Mouse (Mus musculus): Measurements from ENCODE around the gene Btg2.

Btg2 gene

GRCm38 (mm10) chr1:134078802-134079476 is at the start of gene Btg2:
TSS of gene Btg2 (minus strand) at chr1:134079120.
- peak; percentile 97 for DNase-seq (ENCODE audit: low spot score)

- DNase-seq (ENCODE audit: low spot score): no peak
Observed at GRCm38 (mm10) chr1:134122195-134122594, 43.3 kb upstream of the Btg2 start.

DNA sequence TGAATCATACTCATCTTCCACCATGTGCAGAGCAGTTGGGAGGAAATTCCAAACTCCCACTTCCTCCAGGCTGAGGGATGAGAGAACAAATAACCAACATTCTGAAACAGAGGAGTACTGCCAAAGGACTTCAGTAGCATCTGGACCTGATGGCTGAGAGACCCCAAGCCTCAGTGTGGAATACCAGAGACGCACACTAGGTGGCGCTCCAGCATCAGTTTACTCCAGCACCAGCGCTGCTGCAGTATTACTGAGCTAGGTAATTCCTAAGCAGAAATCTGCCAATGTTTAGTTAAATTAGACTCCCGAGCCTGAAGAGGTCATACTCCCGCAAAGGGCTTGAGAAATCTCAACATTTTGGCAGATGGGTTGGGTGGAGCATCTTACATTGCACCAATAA is 41.3 kb upstream of the Btg2 start:
- peak; percentile 71 for DNase-seq (ENCODE audit: low spot score)

- DNase-seq (ENCODE audit: low spot score): no peak
Observed at GRCm38 (mm10) chr1:134117110-134117509, 38.2 kb upstream of the Btg2 start.

GRCm38 (mm10) chr1:134115424-134115823 is 36.5 kb upstream of the Btg2 start:
- DNase-seq (ENCODE audit: low spot score): no peak

- DNase-seq (ENCODE audit: low spot score): no peak
Observed at GRCm38 (mm10) chr1:134114730-134115129, 35.8 kb upstream of the Btg2 start.

- no peak for DNase-seq (ENCODE audit: low spot score)
Observed at GRCm38 (mm10) chr1:134114018-134114417, 35.1 kb upstream of the Btg2 start.

DNA sequence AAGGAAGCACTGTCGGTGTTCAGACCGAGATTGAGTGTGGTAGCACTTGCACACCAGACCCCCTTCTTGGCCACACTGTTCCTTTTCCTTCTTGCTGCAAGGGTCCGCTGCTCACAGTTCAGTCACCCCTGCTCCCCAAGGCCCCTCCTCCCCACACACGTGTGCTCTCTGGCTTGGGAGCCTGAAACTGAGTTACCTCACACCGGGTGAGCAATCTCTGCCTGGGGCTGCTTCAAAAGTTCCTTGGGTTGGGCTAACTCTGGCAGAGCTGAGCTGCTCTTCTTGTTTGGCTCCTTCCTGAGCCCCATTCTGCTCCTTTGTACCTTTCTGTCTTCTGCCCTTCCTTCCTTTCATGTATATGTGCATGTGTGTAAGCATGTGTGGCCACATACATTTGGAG is 34.6 kb upstream of the Btg2 start:
- no peak for DNase-seq (ENCODE audit: low spot score)

DNA sequence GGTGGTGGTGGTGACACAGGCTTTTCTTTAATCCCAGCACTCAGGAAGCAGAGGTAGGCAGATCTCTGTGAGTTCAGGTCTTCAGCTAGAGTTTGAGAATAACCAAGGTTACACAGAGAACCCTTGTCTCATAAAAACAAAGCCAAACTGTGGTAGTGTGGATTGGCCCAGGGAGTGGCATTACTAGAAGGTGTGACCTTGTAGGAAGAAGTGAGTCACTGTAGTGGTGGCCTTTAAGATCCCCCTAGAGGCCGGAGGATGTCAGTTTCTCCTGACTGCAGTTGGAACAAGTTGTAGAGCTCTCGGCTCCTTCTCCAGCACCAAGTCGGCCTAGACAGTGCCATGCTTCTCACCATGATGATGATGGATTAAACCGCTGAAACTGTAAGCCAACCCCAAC is 32.1 kb upstream of the Btg2 start, which contains the start of gene Chit1:
Gene Chit1 (plus strand): TSS at position 264 of the 400 bp plus-strand sequence.
- DNase-seq (ENCODE audit: low spot score): no peak

GRCm38 (mm10) chr1:134110449-134110848 is 31.5 kb upstream of the Btg2 start:
- DNase-seq (ENCODE audit: low spot score): no peak

GRCm38 (mm10) chr1:134110015-134110414 is 31.1 kb upstream of the Btg2 start:
- no peak for DNase-seq (ENCODE audit: low spot score)

- DNase-seq (ENCODE audit: low spot score): no peak
Observed at GRCm38 (mm10) chr1:134107777-134108176, 28.9 kb upstream of the Btg2 start.

DNA sequence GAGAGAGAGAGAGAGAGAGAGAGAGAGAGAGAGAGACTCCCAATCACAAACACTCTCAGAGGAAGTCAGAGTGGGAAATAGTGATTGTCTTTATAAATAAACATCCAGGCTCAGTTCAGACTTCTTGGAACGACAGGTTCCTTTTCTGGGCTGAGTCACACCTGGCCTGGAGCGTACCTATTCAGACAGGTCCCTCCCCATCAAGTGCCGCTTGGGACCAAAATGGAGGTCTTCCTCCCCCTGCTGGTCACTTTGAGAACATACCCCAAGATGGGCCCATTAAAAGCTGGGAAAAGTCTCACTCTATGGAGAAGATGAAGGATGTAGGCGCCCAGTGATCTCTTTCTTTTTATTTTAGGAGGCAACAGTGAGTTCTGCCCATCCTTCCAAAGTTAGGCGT is 27.8 kb upstream of the Btg2 start:
- DNase-seq (ENCODE audit: low spot score): peak; percentile 83

GRCm38 (mm10) chr1:134105764-134106430 is 27.0 kb upstream of the Btg2 start:
- peak; percentile 61 for DNase-seq (ENCODE audit: low spot score)

DNA sequence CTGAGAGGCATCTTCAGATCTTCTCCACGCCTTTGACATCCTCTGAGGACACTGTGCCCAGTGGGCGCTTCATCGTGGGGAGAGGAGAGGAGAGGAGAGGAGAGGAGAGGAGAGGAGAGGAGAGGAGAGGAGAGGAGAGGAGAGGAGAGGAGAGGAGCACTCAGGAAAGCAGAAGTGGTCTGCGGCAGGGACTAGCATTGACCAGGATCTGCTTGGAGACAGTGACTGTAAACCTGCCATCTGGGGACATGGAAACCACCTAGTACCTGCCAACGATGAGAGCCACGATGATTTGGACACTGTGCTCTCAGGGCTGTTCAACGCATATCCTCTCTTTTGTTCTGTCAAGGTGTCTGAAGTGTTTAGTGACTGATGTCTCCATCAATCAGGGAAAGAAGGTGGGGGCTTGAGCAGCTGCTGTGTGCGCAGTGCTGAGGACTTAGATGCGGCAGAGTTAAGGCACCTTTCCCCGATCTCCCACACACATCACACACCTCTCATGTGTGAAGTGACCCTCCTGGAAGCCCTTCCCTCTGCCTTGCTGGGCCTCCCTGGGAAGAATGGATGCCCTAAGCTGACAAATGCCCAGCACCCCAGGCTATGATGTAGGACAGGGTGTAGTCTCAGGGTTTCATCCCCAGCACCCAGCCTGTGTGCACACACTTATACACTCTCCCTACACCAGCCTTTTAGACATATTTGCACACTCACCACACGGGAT is 26.3 kb upstream of the Btg2 start:
- DNase-seq (ENCODE audit: low spot score): no peak

DNA sequence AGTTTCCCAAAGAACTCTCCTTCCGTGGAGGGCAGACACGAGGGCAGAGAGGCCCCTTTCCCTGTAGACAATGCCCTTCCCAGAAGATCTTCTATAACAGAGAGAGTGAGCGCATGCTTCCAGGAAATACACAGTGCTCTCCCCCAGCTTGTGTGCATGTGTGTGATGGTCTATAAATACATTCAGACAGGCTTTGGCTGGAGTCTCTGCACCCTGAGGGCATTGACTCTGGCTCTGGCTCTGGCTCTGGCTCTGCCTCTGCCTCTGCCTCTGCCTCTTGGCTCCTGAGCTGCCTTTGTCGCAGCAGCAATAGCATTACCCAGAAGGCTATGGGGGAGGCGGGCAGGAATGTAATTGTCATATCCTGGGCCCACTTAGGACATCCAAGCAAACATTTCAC is 24.9 kb upstream of the Btg2 start:
- no peak for DNase-seq (ENCODE audit: low spot score)

DNA sequence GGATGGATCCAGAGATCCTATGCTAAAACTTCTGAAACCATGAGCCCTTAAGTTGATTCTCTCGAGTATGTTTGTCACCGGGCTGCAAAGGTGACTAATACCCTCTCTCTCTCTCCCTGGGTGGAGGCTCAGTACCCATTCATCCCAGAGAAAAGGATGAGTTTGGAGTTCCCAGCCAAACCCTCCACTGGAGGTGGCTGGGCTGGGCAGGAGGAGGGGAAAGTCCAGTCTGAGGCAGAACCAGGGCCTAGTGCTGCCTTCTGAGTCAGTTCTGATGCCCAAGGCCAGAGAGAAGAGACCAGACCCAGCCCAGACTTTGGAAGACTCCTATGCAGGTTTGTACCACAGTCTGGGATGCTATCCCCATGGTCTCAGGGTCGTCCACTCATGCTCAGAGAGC is 22.7 kb upstream of the Btg2 start:
- no peak for DNase-seq (ENCODE audit: low spot score)

GRCm38 (mm10) chr1:134100928-134101327 is 22.0 kb upstream of the Btg2 start:
- no peak for DNase-seq (ENCODE audit: low spot score)

DNA sequence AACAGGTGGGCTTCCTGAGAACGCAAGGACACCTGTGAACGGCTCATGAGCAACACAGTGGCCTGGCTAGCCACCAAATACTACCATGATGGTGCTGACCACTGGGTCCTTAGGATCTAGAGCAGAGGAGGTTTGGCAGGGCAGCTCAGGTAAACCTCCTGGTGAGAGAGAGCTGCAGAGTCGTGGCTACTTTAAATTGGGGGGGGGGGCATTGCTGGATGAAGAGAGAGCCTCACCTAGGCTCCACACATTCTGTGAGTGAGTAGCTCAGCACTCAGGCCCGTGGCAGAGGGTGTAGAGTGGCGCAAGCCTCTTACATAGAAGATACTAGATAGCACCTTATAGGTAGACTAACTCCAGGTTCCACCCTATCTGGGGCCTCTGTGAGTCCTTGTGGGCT is 21.5 kb upstream of the Btg2 start:
- DNase-seq (ENCODE audit: low spot score): no peak

GRCm38 (mm10) chr1:134099516-134100235 is 20.8 kb upstream of the Btg2 start:
- DNase-seq (ENCODE audit: low spot score): no peak

DNA sequence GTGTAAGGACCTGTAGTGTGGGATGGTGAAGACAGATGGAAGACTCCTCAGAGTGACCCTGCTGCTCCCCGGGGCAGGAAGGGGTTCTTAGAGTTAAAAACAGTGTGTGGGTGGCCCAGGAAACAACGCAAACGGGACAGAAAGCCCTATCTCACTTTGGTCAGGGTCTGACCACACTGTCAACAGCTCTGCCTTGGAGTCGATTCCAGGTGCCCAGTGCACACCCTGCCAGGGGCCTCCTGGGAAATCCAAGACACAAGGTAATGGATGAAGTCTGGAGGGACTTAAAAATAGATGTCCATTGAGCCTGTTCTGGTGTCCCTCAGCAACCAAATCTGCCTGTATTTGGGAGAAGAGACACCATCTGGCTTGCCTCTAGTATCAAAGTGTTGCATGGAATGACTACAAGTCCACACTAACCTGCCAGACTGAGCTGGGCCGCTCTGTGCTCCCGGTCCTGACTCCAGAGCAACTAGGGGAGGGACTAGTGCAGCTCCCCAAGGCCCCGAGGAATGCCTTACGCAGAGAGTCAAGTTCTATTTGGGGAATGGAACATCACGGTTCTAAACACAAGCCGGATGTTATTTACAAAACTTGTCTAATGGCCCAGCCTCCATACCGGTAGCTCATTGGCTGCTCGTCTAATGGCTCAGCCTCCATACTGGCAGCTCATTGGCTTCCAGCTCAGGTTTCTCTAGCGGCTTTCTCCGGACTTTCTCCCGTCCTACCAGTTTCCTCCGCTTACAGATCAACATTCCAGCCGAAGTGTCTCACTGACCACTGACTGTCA is 20.0 kb upstream of the Btg2 start:
- DNase-seq (ENCODE audit: low spot score): peak; percentile 97

Measured in lung, postnatal 25 days (tissue).